Mouse (Mus musculus) heart, adult 8-10 months (tissue): ENCODE results near the gene Smg7. TPM values are rescaled to one million over a fixed set of nuclear protein-coding genes. Genes with fewer than 3 reads are reported as not detected.
"Not testable (repeated sequence)": the region's sequence is repeated elsewhere in the genome, so short reads cannot be mapped to it uniquely, and the experiment has no call there.

Experiments
- DNase-seq: peaks from one replicate; pipeline ENCODE4 v3.0.0; 2022; ENCODE audit warnings: low spot score
- total RNA-seq, 4 experiments: library from RNA; stranded (reverse); gene quantifications; 2 replicates each; pipeline ENCODE4 v1.2.4; 2022

The Smg7 gene
- total RNA-seq: 10 to 100 TPM; 41.8 to 46.1 (median 43.9) TPM

- DNase-seq: peak; percentile 45
These were observed at the start of gene Smg7 for GRCm38 (mm10) chr1:152901765-152902664. Gene Smg7 (minus strand): TSS chr1:152902646.

DNA sequence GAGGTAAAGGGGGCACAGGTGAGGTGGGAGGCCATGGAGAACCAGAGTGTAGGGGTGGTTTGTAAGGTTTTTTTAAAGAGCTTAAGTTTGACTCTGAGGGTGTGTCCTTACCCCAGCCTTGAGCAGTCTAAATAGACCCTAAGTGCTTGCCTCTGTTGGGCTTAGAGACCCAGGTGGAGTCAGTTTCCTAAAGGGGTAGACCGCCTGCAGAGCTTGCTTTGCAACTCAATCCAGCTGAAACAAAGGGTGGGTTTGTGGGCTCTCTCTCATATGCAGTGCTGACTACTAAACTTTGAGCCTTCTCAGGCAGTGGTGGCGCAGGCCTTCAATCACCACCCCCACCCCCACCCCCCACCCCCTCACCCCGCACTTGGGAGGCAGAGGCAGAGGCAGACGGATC, 40.5 kb upstream of the Smg7 start:
- DNase-seq: no peak

DNA sequence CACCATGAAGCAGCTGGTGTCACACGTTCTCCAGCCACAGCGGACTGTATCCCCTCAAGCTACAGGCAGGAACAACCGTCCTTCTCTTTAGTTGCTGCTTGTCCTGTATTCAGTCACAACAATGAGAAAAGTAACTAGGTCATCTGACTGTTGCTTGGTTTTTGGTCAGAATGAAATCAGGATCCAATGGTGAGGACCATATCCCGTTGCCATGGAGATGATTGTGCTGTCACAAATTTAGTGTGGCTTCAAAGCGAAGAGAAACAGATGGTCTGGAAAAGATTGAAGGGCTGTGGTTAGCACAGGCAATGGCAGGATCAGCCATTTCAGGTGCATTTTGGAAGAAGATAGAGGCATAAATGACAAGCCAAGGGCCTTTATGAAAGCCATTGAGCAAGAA, 33.9 kb upstream of the Smg7 start:
- DNase-seq: no peak

DNA sequence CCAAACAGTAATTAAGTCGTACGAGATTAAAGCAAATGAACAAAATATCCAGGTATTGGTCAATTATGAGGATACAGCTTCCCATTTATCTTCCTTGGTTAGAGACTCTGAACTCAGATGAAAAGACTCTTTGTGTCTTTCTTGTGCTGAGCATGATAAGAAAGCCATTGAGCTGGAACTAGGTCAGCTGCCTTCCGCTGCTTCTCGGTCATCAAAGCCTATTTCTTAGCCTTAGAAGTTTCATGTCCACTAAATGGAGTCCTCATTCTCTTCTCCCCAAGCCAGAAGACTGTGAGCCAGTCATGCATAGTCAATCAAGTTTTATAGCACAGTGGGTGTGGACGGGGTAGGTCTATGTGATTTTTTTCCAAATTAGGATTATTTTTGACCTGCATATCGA, 33.0 kb upstream of the Smg7 start:
- DNase-seq: no peak

DNA sequence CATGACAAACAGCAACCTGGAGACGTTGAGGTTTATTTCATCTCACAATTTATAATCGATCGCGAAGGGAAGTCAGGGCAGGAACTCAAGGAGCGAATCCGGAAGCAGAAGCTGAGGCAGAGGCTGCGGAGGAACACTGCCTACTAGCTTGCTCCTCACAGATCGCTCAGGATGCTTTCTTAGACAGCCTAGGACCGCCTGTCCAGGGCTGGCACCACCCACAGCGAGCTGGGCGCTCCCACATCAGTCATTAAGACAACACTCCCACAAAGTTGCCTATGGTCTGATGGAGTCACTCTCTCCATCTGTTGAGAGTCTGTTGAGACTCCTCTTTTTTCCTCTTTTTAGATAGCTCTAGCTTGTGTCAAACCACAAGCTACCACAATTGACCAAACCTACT, 31.5 kb upstream of the Smg7 start:
- no peak for DNase-seq

DNA sequence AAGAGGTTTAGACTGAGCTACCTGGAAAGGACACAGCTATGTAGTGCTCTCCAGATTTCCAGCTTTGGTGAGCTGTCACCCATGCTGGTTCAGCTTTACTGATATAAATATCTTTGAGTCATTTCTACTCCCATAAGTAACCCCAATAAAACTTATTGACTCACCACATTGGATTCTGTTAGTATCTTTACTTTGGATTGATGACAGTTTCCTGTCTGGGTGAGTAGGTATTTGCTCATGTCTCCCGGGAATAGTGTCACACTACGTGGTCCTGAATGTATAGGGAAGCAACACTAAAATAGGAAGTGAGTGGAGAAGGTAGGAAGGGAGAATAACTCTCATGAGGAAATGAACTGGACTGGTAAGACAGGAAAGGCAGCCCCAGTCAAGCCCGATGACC, 19.3 kb upstream of the Smg7 start:
- DNase-seq: no peak

DNA sequence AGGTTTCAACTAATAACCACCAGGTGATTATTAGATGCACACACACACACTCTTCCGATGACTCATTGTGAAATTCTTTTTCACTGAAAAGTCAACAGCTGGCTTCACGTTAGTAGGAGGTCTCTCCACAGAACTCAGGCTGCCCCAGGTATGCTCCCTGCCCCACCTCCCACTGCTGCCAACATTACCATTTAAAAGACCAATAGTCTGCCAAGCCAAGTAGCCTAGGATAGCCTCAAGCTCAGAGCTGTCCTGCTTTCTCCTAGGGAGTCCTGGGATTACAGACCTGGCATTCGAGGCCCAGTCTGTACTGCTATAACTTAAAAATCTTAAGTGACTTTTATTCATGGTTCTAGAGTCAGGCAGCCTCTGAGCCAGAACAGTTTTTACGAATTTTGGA, 15.2 kb upstream of the Smg7 start:
- no peak for DNase-seq

DNA sequence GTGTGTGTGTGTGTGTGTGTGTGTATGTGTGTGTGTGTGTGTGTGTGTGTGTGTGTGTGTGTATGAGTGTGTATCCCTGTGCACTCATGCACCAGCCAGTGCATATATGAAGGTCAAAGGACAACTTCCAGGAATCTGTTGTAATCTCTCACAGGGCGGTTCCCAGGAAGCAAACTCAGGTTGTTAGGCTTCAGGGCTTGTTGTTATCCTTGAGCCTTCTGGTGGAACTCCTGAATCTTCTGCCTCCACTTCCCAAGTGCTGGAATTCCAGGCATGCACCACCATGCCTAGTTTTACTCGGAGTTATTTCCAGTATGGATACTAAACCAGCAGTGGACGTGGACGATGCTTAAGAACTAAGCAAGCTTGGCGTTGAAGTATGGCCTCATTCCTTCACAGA, 14.5 kb upstream of the Smg7 start:
- DNase-seq: no peak

DNA sequence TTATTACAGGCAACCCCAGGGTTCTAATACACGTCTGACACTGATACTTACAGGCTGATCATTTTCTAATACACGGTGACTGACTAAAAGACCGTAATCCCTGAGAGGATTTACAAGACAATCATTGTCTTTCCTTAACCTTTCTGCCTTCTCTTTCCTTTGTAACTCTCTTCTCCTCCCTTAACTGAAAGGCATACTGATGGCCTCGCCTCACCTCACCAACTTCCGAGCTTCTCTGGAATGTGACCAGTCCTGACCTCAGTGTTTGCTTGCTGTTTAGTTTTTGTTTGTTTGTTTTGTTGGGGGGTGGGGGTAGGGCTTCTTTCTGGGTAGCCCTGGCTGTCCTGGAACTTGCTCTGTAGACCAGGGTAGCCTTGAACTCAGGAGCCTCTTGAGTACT, 13.3 kb upstream of the Smg7 start:
- DNase-seq: no peak

DNA sequence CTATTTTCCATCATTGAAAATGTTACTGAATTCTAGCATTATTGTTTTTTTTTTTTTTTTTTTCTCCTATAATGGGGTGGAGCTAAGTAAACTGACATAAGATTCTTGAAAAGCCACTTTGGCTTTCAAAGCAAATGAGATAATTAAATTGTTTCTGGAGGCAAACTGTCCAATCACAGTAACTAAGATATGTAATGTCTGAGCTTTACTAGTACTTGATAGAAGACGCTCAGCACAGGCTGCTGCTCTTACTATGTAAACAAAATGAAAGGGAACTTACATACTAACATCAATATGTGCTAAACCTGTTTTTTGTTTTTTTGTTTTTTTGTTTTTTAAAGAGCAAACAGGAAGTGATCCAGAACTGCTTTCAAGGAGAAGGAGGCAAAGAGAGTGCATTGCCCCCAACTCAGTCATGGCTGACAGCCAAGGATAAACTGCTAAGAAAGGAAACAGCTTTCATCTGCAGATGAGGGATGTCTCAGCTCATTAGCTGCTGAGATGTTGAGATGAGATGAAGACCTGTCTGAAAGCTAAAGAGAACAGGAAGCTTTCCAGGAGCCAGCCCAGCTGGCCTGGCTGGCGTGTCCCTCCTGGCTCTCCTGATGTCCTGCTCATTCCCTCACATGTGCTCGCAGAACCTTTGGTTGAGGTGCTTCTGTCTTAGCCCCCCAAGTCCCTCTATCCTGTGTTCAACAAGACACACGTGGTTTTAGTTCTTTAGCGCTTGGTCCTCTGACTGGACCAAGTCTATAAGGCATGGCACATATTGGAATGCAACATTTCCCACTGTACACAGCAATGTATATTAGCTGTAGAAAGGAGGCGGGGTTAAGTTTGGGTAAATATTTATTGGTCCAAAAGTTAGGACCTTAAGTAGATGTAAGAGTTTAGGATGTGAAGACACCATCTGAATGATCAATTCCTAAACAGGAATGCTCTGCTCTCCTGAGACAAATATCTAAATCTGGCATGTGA, 11.3 kb upstream of the Smg7 start:
- DNase-seq: no peak

- DNase-seq: peak; percentile 81
These were observed 2.0 kb upstream of the Smg7 start for GRCm38 (mm10) chr1:152904469-152904868.

DNA sequence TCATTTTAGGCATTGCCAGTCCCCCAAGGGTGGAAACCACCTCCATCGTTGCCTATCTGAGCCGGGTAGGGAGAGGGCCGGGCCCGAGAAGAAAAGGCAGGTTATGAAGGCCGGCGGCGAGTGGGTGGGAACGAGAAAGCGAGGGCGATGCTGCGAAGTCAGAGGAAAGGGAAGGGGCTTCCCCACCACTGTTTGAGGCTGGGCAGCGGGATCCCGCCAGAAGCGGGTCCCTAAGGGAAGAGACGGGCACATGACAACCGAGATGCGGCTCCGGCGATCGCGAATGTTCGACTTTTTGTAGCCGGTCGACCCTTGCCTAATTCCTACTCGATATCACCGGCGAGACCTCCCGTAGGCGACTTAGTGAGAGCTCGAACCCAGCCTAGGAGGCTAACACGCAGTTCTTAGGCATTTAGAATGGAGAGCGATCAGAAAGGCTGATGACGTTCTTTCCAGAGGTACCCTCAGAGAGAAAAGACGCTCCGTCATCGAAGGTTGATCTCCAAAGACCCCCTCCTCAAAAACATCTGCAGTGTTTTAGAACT, 1.2 kb upstream of the Smg7 start:
- DNase-seq: no peak

DNA sequence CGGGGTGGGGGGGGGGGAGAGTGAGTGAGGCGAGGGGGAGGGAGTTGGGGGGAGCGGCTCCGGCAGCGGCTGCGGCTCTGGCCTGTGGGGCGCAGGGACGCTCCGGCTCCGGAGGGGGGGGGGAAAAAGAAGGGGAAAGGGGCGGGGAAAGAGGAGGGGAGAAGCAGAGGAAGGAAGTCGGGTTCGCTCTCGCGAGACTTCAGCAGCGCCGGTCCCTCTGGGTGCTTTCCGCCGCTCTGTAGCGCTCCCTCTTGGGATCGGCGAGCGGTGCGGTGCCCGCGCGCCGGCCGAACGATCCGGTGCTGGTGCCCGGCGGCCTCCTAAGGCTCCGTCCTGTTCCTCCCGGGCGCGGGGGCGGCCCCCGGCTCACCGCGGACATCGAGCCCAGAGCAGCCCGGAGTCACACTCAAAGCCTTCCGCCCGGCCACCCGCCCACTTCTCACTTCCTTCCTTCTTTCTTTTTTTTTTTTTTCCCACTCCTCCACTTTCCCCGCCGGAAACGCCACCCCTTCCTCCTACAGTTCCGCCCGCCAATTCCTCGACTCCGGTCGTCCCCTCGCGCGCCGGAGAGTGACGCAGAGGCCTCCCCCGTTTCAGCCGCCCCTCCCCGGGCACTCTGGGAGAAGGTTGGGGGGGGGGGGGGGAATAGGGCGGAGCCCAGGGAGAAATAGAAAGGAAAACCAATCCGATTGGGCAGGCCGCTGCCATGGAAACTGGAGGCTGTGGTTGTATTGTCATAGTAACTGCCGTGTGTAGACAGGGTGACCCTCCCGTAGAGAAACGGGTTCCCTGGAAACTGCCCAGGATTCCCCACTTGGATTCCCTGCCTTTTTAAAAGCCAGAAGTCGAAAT, 445 bp upstream of the Smg7 start:
- DNase-seq: peak; percentile 95

DNA sequence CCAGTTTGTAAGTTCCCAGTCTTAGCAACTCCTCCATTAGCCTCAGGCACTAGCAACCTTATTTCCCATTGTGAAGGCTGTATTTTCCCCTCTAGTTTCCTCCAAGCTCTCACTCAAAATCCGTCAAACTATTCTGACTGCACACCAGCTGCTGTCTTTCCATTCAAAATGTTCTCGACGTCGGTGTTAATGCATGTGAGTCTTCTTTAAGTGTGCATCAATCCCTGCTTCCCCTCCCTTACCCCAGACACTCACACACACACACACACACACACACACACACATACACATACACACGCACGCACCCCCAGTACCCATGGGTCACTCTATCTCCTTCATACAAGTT, 1.1 kb downstream of the Smg7 start:
- no peak for DNase-seq

DNA sequence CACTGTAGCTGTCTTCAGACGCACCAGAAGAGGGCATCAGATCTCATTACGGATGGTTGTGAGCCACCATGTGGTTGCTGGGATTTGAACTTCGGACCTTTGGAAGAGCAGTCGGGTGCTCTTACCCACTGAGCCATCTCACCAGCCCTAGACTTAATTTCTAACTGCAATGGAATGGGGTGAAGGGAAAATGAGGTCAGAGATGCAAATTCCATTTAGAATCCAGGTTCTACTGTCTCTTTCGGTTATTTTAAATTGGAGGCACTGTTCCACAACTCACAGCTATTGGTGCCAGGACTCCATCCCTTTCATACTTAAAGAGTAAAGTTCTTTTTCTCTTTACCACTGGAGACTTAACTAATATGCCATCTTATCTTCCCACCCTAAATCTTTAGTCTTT, 14.4 kb downstream of the Smg7 start:
- not testable (repeated sequence) for DNase-seq

DNA sequence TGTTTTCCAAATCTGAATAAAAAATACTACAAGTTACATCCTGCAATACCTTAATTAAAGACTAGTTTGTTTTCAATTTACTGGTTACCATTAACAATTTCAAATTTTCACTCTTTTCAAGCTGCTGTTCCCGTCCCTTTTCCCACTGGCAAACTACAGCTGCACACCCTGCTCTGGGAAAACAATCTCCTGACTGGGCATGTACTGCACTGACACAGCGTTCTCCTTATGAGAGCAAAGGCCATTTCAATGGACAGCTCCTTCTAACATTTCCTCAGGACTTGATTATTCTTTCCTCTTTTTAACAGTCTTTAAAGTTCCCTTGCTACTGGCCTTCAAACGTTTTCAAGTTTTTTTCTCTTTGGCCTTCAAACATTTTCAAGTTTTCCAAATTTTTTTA, 31.4 kb downstream of the Smg7 start:
- no peak for DNase-seq

GRCm38 (mm10) chr1:152869901-152870300, 32.5 kb downstream of the Smg7 start:
- DNase-seq: no peak

DNA sequence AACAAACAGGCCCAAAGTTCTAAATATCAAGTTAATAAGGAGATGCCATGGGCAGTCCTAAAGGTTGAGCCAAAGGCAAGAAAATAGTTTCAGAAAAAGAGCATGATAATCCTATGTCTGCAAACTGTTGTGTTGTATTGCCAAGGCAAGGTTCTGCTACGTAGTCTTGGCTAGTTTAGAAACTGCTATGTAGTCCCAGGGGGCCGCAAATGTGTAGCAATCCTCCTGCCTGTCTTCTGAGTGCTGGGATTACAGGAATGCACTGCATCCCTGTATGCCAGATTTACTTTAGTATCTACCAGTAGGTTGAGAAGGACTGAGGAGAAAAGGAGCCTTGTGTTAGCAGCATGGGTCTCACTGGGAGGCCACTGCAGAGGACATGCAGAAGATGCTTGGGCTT, 55.6 kb downstream of the Smg7 start:
- DNase-seq: no peak

DNA sequence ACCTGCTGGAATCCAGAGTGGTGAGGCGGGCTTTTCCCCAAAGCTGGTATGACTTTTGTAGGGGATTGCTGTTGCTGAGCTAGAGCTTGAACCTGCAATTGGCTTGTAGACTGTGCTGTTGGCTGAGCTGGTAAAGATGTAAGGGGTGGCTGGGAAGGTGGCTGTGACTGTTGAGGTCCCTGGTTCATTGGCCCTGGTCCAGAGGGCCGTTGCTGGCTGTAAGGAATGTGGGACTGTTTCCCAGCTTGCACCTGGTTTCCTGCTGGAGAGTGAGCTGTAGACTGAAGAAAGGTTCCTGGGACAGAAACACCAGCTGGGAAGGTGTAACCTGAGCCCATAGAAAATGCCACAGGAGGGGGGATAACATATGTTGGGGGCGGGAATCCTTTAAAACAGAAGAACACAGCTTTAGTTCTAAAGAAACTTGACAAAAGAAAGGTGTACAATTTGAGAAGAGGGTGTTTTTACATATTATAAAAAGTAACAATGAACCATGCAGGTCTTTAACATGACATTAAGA, 57.2 kb downstream of the Smg7 start:
- no peak for DNase-seq

GRCm38 (mm10) chr1:152844634-152845033, 57.8 kb downstream of the Smg7 start:
- DNase-seq: no peak

- DNase-seq: no peak
These were observed 61.4 kb downstream of the Smg7 start for GRCm38 (mm10) chr1:152841057-152841456.
